Mouse (Mus musculus): ENCODE measurements at regions not wholly inside any gene's neighbourhood (a gene's known extent, or its start where the extent isn't known, plus 50 kb on each side); places are given as distances from the start of the nearest gene placed in this dataset.
"Not testable (repeated sequence)": the region's sequence is repeated elsewhere in the genome, so short reads cannot be mapped to it uniquely, and the experiment has no call there.

DNA sequence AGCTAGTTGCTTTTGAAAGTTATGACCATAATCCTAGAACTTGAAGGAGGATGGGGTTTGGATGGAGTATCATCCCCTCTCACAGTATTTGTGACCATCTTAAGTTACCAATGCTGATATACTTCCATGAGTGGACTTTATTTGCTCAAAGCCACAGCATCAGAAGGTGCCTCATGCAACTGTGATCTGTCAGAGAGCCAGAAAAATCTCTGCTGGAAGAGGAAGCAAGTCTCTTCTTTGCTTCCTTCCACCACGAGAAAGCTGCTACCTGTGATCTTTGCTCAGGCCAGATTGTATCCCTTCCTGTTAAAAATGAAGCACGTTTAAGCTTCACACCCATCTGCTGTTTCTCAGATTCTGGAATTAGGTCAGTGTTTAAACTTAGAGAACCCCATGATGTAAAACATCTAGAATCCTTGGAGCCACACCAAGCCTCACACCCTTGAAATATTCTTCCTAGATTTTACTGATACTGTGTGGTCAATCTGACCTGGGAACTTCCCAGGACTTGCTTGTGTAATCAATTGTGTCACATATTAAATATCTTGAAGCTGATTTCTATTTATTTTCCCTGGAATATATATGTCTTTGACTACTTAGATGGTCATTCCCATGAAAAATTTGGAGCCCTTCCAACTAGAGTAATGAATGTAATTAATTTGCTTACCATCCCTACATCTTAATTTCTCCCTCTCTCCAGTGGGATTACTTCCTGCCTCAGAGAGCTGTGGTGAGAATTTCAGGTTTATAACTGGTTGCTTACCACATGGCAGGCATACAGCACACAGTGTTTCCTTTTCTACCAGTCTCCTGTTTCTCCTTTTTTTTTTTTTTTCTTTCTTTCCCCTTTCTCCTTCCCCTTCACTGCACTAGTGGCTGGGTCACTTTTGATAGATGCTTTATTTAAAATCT lies 56.5 kb upstream of the Tmem229a start:
- peak; percentile 31 for DNase-seq
- no peak overlapping the region for H3K4me3 ChIP-seq (replicated peaks; ENCODE audit: low read depth, low read length)
- ATAC-seq (ENCODE audit: low FRiP score, low TSS enrichment): peak; percentile 77
- no peak overlapping the region for H3K4me2 ChIP-seq (ENCODE audit: low read length)
- no peak overlapping the region for H3K27ac ChIP-seq (replicated peaks; ENCODE audit: low read depth, low read length)
- no peak overlapping the region for H3K9ac ChIP-seq (replicated peaks; ENCODE audit: low read length)
- H3K4me1 ChIP-seq (ENCODE audit: control insufficient read depth, insufficient read depth, low read length): peaks cover 11% of the 10 kb centered on the region
- no peaks in the 10 kb centered on the region for H3K36me3 ChIP-seq (ENCODE audit: control insufficient read depth, insufficient read depth, low read length)
- H3K9me3 ChIP-seq (ENCODE audit: control insufficient read depth, low read length): no peaks in the 10 kb centered on the region
- no peaks in the 10 kb centered on the region for H3K27me3 ChIP-seq (ENCODE audit: control insufficient read depth, insufficient read depth, low read length)
- 65% methylated on average over 2 of the region's 2 CpGs for whole genome bisulfite sequencing

DNA sequence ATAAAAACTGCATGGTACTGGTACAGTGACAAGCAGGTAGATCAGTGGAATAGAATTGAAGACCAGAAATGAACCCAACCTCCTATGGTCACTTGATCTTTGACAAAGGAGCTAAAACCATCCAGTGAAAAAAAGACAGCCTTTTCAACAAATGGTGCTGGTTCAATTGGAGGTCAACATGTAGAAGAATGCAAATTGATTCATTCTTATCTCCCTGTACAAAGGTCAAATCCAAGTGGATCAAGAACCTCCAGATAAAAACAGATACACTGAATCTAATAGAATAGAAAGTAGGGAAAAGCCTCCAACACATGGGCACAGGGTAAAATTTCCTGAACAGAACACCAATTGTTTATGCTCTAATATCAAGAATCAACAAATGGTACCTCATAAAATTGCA lies 52.8 kb upstream of the Tmem229a start:
- not testable (repeated sequence) for H3K4me2 ChIP-seq (ENCODE audit: low read length); DNase-seq; H3K9ac ChIP-seq (replicated peaks; ENCODE audit: low read length); H3K4me3 ChIP-seq (replicated peaks; ENCODE audit: low read depth, low read length); H3K27ac ChIP-seq (replicated peaks; ENCODE audit: low read depth, low read length); ATAC-seq (ENCODE audit: low FRiP score, low TSS enrichment); H3K9me3 ChIP-seq (ENCODE audit: control insufficient read depth, low read length); H3K27me3 ChIP-seq (ENCODE audit: control insufficient read depth, insufficient read depth, low read length); H3K36me3 ChIP-seq (ENCODE audit: control insufficient read depth, insufficient read depth, low read length)
- H3K4me1 ChIP-seq (ENCODE audit: control insufficient read depth, insufficient read depth, low read length): peaks cover 11% of the 10 kb centered on the region

All from midbrain, embryonic 14.5 days (tissue).